Mouse (Mus musculus): ENCODE results near the gene 4930590J08Rik.

GRCm38 (mm10) chr6:91858339-91858738 is 44.3 kb upstream of the 4930590J08Rik start:
- TF ChIP-seq CTCF (IDR thresholded peaks at IDR 0.05; ENCODE audit: borderline replicate concordance, insufficient read depth, low read depth, low read length) (no peak), POLR2A (IDR thresholded peaks at IDR 0.05; ENCODE audit: borderline replicate concordance, insufficient read depth, low read length) (no peak)

All from cerebellum, adult 2 months (tissue).